ENCODE assay signal across 7 mouse cellular contexts in genomic region chrX:135993664-135994119, GRCm38 (mm10). TPM values are rescaled to one million over a fixed set of nuclear protein-coding genes. Genes with fewer than 3 reads are reported as not detected.
DNase-seq lines count a peak whose midpoint lies in the region; ATAC-seq and TF ChIP-seq lines count a peak whose summit lies in the region.
"Not testable (repeated sequence)": the region's sequence is repeated elsewhere in the genome, so short reads cannot be mapped to it uniquely, and the experiment has no call there.

Arxes2 (plus strand) TSS chrX:135993824.

- H3K4me3 ChIP-seq in embryonic facial prominence, embryonic 15.5 days (replicated peaks), result peak within 1 kb of the TSS; percentile 27
- peak within 1 kb of the TSS; percentile 42 for H3K4me3 ChIP-seq in heart, embryonic 13.5 days
- not testable (repeated sequence) for H3K4me3 ChIP-seq in intestine, postnatal 0 days (ENCODE audit: low read depth, low read length)
- peak within 1 kb of the TSS; percentile 24 for H3K4me3 ChIP-seq in lung, embryonic 14.5 days (ENCODE audit: low read depth, low read length)
- peak within 1 kb of the TSS; percentile 40 for H3K4me3 ChIP-seq in neural tube, embryonic 13.5 days

- DNase-seq in adrenal gland, postnatal 25 days; lung, embryonic 14.5 days: not testable (repeated sequence)
- peak in 1 of 2 experiments; percentile 31 for DNase-seq in left cerebral cortex, postnatal 10 days (ENCODE audit: extremely low spot score in 1 of 2, low spot score in 2 of 2)

- H3K36me3 ChIP-seq in embryonic facial prominence, embryonic 15.5 days; heart, embryonic 13.5 days; intestine, postnatal 0 days (ENCODE audit: control insufficient read depth, insufficient read depth); lung, embryonic 14.5 days (ENCODE audit: insufficient read depth); neural tube, embryonic 13.5 days: not testable (repeated sequence)

- not testable (repeated sequence) for H3K9me3 ChIP-seq in embryonic facial prominence, embryonic 15.5 days (replicated peaks); heart, embryonic 13.5 days; intestine, postnatal 0 days (ENCODE audit: control insufficient read depth); lung, embryonic 14.5 days (ENCODE audit: low read depth, low read length); neural tube, embryonic 13.5 days

- TF ChIP-seq CTCF in intestine, postnatal 0 days (IDR thresholded peaks at IDR 0.05; ENCODE audit: low read depth); lung, embryonic 14.5 days (IDR thresholded peaks at IDR 0.05; ENCODE audit: low read depth): not testable (repeated sequence)

- not testable (repeated sequence) for H3K4me1 ChIP-seq in embryonic facial prominence, embryonic 15.5 days; heart, embryonic 13.5 days; intestine, postnatal 0 days (replicated peaks; ENCODE audit: control insufficient read depth, insufficient read depth, low read length); lung, embryonic 14.5 days (ENCODE audit: insufficient read depth); neural tube, embryonic 13.5 days (replicated peaks)

- not testable (repeated sequence) for H3K9ac ChIP-seq in embryonic facial prominence, embryonic 15.5 days; intestine, postnatal 0 days (ENCODE audit: low read depth, low read length); lung, embryonic 14.5 days
- H3K9ac ChIP-seq in heart, embryonic 13.5 days, result 0 out of 2 replicates have a peak within 1 kb of the TSS, but pooled peaks have one; percentile 28
- H3K9ac ChIP-seq in neural tube, embryonic 13.5 days, result 0 out of 2 replicates have a peak within 1 kb of the TSS, but pooled peaks have one; percentile 49

- peak within 1 kb of the TSS; percentile 39 for H3K4me2 ChIP-seq in embryonic facial prominence, embryonic 15.5 days (replicated peaks)
- peak within 1 kb of the TSS; percentile 61 for H3K4me2 ChIP-seq in heart, embryonic 13.5 days
- peak within 1 kb of the TSS; percentile 17 for H3K4me2 ChIP-seq in intestine, postnatal 0 days (replicated peaks; ENCODE audit: low read depth)
- H3K4me2 ChIP-seq in lung, embryonic 14.5 days, result peak within 1 kb of the TSS; percentile 54
- H3K4me2 ChIP-seq in neural tube, embryonic 13.5 days, result peak within 1 kb of the TSS; percentile 55

- WGBS in embryonic facial prominence, embryonic 15.5 days, result 9% methylated on average over 17 of the region's 39 CpGs
- WGBS in heart, embryonic 13.5 days, result no CpG with 5 or more reads among the region's 39 CpGs
- 21% methylated on average over 18 of the region's 39 CpGs for WGBS in intestine, postnatal 0 days
- no CpG with 5 or more reads among the region's 39 CpGs for WGBS in lung, embryonic 14.5 days
- WGBS in neural tube, embryonic 13.5 days, result 20% methylated on average over 6 of the region's 39 CpGs

- intact Hi-C loops in left cerebral cortex, postnatal 10 days (cut with DNase I), result not testable (repeated sequence)

- H3K27ac ChIP-seq in embryonic facial prominence, embryonic 15.5 days (replicated peaks); heart, embryonic 13.5 days (replicated peaks); intestine, postnatal 0 days (ENCODE audit: low read depth, low read length); lung, embryonic 14.5 days (ENCODE audit: low read depth); neural tube, embryonic 13.5 days (replicated peaks): not testable (repeated sequence)

- ATAC-seq in embryonic facial prominence, embryonic 15.5 days (ENCODE audit: insufficient number of reproducible peaks, low FRiP score, low TSS enrichment, low read depth), result peak; percentile 95
- ATAC-seq in heart, embryonic 13.5 days (ENCODE audit: extremely low read depth, insufficient number of reproducible peaks, low FRiP score, low TSS enrichment), result peak; percentile 77; the same call in 1 of the 2 replicates
- peak; percentile 81 for ATAC-seq in intestine, postnatal 0 days
- ATAC-seq in lung, embryonic 14.5 days (ENCODE audit: insufficient read depth), result peak; percentile 95
- ATAC-seq in neural tube, embryonic 13.5 days (ENCODE audit: low read depth), result peak; percentile 96

- H3K27me3 ChIP-seq in embryonic facial prominence, embryonic 15.5 days; heart, embryonic 13.5 days (replicated peaks); intestine, postnatal 0 days (replicated peaks; ENCODE audit: control insufficient read depth, insufficient read depth, low read length); lung, embryonic 14.5 days (ENCODE audit: insufficient read depth, low read length); neural tube, embryonic 13.5 days: not testable (repeated sequence)

RNA-seq across cellular contexts. Expression of gene Arxes2, which starts in this region (rescaled TPM):
- total RNA-seq in adrenal gland, postnatal 25 days (2021), result 23.5 and 25.4 TPM in 2 replicates
- 50.3 and 54.0 TPM in 2 replicates for polyA plus RNA-seq in embryonic facial prominence, embryonic 15.5 days (2015; fragmentation: Nextera tagmentation; extraction: Ambion mirVana)
- polyA plus RNA-seq in heart, embryonic 13.5 days (2015; fragmentation: Nextera tagmentation; extraction: Ambion mirVana), result 69.2 and 80.4 TPM in 2 replicates
- polyA plus RNA-seq in intestine, postnatal 0 days (2015; fragmentation: Nextera tagmentation; extraction: Ambion mirVana), result 28.7 and 29.7 TPM in 2 replicates
- 100 to 1,000 TPM; 106 to 108 TPM for total RNA-seq in left cerebral cortex, postnatal 10 days (2021)
- polyA plus RNA-seq in lung, embryonic 14.5 days (2014; fragmentation: Nextera tagmentation; extraction: Ambion mirVana), result 66.9 and 68.9 TPM in 2 replicates
- polyA plus RNA-seq in neural tube, embryonic 13.5 days (2015; fragmentation: Nextera tagmentation; extraction: Ambion mirVana), result 222 and 228 TPM in 2 replicates
